Mouse (Mus musculus): ENCODE results near the gene Spock2. TPM values are rescaled to one million over a fixed set of nuclear protein-coding genes. Genes with fewer than 3 reads are reported as not detected.
"Not testable (repeated sequence)": the region's sequence is repeated elsewhere in the genome, so short reads cannot be mapped to it uniquely, and the experiment has no call there.

The Spock2 gene
- total RNA-seq, 1 experiment: 4.1 TPM

DNA sequence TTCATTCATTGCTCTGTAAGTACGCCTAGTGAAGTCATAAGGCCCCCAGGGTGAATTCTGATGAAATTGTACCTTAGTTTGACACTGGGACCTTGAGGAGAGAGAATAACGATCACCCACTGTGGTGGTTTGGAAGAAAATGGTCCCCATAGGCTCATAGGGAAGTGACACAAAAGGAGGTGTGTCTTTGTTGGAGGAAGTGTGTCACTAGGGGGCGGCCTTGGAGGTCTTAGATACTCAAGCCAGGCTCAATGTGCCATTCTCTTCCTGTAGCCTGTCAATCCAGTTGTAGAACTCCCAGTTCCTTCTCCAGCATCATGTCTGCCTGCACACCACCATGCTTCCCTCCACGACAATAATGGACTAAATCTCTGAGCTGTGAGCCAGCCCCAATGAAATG is 34.7 kb downstream of the Spock2 start:
- no peak overlapping the region for H3K9ac ChIP-seq (ENCODE audit: insufficient read depth, low read depth, low read length, poor library complexity, severe bottlenecking)
- no peaks in the 10 kb centered on the region for H3K36me3 ChIP-seq (ENCODE audit: control insufficient read depth, insufficient read depth, low read length, poor library complexity, severe bottlenecking)
- in situ Hi-C loops (cut with MboI; ENCODE audit: low sequenced_read_pairs in 2 of 2, unreplicated experiment in 2 of 2): no loop called here
- no peaks in the 10 kb centered on the region for H3K9me3 ChIP-seq (ENCODE audit: control insufficient read depth, insufficient read depth, low read depth, low read length)
- TF ChIP-seq MAFK (IDR thresholded peaks at IDR 0.05; ENCODE audit: insufficient read depth, low read depth, low read length) (no peak), CHD2 (IDR thresholded peaks at IDR 0.05; ENCODE audit: low read depth, low read length) (no peak), ZC3H11A (IDR thresholded peaks at IDR 0.05; ENCODE audit: borderline replicate concordance, low read depth, low read length) (no peak), HCFC1 (IDR thresholded peaks at IDR 0.05; ENCODE audit: borderline replicate concordance, insufficient read depth, low read length) (no peak), ZNF384 (IDR thresholded peaks at IDR 0.05; ENCODE audit: low read depth, low read length) (no peak)
- H3K27ac ChIP-seq (ENCODE audit: insufficient read depth, low read depth, low read length, poor library complexity, severe bottlenecking): no peak overlapping the region
- no peak overlapping the region for H3K4me3 ChIP-seq (ENCODE audit: insufficient read depth in 1 of 2, low read depth in 1 of 2, low read length in 2 of 2, poor library complexity in 1 of 2, severe bottlenecking in 1 of 2)
- no peak for DNase-seq (ENCODE audit: low read depth, low spot score)
- H3K4me1 ChIP-seq (ENCODE audit: control insufficient read depth in 2 of 2, insufficient read depth in 2 of 2, low read length in 2 of 2, poor library complexity in 1 of 2): peaks cover 2 to 25% of the 10 kb centered on the region in 2 experiments; a peak in 2 of 4 replicates

DNA sequence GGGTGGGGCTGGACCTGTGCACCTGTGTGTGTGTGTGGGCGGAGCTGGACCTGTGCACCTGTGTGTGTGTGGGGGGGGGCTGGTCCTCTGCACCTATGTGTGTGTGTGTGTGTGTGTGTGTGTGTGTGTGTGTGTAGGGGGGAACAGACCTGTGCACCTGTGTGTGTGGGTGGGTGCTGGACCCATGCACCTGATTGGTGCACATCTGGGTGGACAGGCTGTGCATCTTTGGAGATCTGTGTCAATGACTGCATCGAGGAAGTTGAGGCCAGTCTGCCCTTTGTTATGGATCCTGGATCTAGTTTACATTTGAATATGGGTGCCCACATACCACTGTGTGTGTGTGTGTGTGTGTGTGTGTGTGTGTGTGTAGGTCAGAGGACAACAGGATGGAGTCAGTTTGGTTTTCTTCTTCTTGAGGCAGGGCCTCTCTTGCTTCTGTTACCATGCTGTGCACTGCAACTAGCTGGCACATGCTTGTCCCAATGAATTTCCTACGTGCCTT is 35.7 kb downstream of the Spock2 start:
- in situ Hi-C loops (cut with MboI; ENCODE audit: low sequenced_read_pairs in 2 of 2, unreplicated experiment in 2 of 2): no loop called here
- TF ChIP-seq CHD2 (IDR thresholded peaks at IDR 0.05; ENCODE audit: low read depth, low read length) (no peak), MAFK (IDR thresholded peaks at IDR 0.05; ENCODE audit: insufficient read depth, low read depth, low read length) (no peak), HCFC1 (IDR thresholded peaks at IDR 0.05; ENCODE audit: borderline replicate concordance, insufficient read depth, low read length) (no peak), ZNF384 (IDR thresholded peaks at IDR 0.05; ENCODE audit: low read depth, low read length) (no peak), ZC3H11A (IDR thresholded peaks at IDR 0.05; ENCODE audit: borderline replicate concordance, low read depth, low read length) (no peak)
- Histone ChIP-seq H3K36me3 (ENCODE audit: control insufficient read depth, insufficient read depth, low read length, poor library complexity, severe bottlenecking) (no peaks in the 10 kb centered on the region), H3K4me1 (ENCODE audit: control insufficient read depth in 2 of 2, insufficient read depth in 2 of 2, low read length in 2 of 2, poor library complexity in 1 of 2) (peaks cover 0 to 21% of the 10 kb centered on the region in 2 experiments; a peak in 2 of 4 replicates), H3K27ac (ENCODE audit: insufficient read depth, low read depth, low read length, poor library complexity, severe bottlenecking) (peak overlapping the region; percentile 26; the same call in 1 of the 2 replicates), H3K9me3 (ENCODE audit: control insufficient read depth, insufficient read depth, low read depth, low read length) (no peaks in the 10 kb centered on the region), H3K4me3 (ENCODE audit: insufficient read depth in 1 of 2, low read depth in 1 of 2, low read length in 2 of 2, poor library complexity in 1 of 2, severe bottlenecking in 1 of 2) (no peak overlapping the region), H3K9ac (ENCODE audit: insufficient read depth, low read depth, low read length, poor library complexity, severe bottlenecking) (no peak overlapping the region)
- no peak for DNase-seq (ENCODE audit: low read depth, low spot score)

DNA sequence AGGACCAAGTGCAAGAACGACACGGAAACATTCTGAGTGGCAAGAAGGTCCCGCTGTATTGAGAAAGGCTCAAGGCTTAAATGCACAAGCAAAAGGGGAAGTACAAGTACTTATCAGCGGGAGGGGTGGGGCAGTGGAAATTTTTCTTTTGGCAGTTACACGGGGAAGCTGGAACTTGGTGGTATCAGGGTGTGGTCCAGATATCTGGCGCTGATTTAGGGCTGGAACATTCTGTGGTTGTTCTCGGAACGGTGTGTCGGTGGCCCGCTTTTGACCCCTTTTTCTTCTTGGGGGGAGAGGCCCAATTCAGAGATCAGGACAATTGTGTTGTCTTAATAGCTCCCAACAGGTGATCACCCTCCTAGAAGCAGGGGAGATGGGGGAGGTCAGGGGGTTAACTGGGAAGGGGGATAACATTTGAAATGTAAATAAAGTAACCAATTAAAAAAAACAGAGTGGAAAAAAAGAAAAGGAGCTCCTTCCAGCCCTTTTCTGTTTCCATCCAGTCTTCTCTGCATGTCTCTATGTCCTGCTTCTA is 41.6 kb downstream of the Spock2 start:
- H3K9ac ChIP-seq (ENCODE audit: insufficient read depth, low read depth, low read length, poor library complexity, severe bottlenecking); H3K9me3 ChIP-seq (ENCODE audit: control insufficient read depth, insufficient read depth, low read depth, low read length); DNase-seq (ENCODE audit: low read depth, low spot score); H3K4me3 ChIP-seq (ENCODE audit: insufficient read depth in 1 of 2, low read depth in 1 of 2, low read length in 2 of 2, poor library complexity in 1 of 2, severe bottlenecking in 1 of 2); H3K36me3 ChIP-seq (ENCODE audit: control insufficient read depth, insufficient read depth, low read length, poor library complexity, severe bottlenecking); in situ Hi-C loops (cut with MboI; ENCODE audit: low sequenced_read_pairs in 2 of 2, unreplicated experiment in 2 of 2): not testable (repeated sequence)
- Histone ChIP-seq H3K27ac (ENCODE audit: insufficient read depth, low read depth, low read length, poor library complexity, severe bottlenecking) (peak overlapping the region; percentile 36; the same call in 1 of the 2 replicates), H3K4me1 (ENCODE audit: control insufficient read depth in 2 of 2, insufficient read depth in 2 of 2, low read length in 2 of 2, poor library complexity in 1 of 2) (peaks cover 0 to 11% of the 10 kb centered on the region in 2 experiments; a peak in 1 of 4 replicates)

DNA sequence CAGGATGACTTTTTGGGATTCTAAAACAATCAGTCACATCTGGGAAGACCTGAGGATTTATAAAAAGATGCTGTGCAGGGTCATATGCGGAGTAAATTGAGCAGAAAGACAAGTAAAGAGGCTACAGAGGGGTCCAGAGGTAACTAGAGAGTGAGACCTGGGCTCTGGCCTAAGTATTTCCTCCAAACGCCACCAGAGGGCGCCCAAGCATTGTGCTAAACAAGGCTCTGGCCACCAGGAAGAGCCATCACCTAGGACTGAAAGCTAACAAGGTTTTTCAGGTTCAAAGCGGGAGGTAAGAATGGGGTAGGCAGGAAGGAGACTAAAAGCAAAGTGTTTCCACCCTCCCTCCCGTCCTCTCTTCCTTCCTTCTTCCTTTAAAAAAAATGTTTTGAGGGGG is 42.1 kb downstream of the Spock2 start:
- in situ Hi-C loops (cut with MboI; ENCODE audit: low sequenced_read_pairs in 2 of 2, unreplicated experiment in 2 of 2): no loop called here
- TF ChIP-seq ZC3H11A (IDR thresholded peaks at IDR 0.05; ENCODE audit: borderline replicate concordance, low read depth, low read length): peak; percentile 91
- TF ChIP-seq CHD2 (IDR thresholded peaks at IDR 0.05; ENCODE audit: low read depth, low read length): no peak
- no peaks in the 10 kb centered on the region for H3K36me3 ChIP-seq (ENCODE audit: control insufficient read depth, insufficient read depth, low read length, poor library complexity, severe bottlenecking)
- H3K4me3 ChIP-seq (ENCODE audit: insufficient read depth in 1 of 2, low read depth in 1 of 2, low read length in 2 of 2, poor library complexity in 1 of 2, severe bottlenecking in 1 of 2): no peak overlapping the region
- H3K27ac ChIP-seq (ENCODE audit: insufficient read depth, low read depth, low read length, poor library complexity, severe bottlenecking): peak overlapping the region; percentile 36; the same call in 1 of the 2 replicates
- no peaks in the 10 kb centered on the region for H3K9me3 ChIP-seq (ENCODE audit: control insufficient read depth, insufficient read depth, low read depth, low read length)
- peaks cover 0 to 11% of the 10 kb centered on the region in 2 experiments; a peak in 1 of 4 replicates for H3K4me1 ChIP-seq (ENCODE audit: control insufficient read depth in 2 of 2, insufficient read depth in 2 of 2, low read length in 2 of 2, poor library complexity in 1 of 2)
- H3K9ac ChIP-seq (ENCODE audit: insufficient read depth, low read depth, low read length, poor library complexity, severe bottlenecking): no peak overlapping the region
- peak; percentile 90 for DNase-seq (ENCODE audit: low read depth, low spot score)

DNA sequence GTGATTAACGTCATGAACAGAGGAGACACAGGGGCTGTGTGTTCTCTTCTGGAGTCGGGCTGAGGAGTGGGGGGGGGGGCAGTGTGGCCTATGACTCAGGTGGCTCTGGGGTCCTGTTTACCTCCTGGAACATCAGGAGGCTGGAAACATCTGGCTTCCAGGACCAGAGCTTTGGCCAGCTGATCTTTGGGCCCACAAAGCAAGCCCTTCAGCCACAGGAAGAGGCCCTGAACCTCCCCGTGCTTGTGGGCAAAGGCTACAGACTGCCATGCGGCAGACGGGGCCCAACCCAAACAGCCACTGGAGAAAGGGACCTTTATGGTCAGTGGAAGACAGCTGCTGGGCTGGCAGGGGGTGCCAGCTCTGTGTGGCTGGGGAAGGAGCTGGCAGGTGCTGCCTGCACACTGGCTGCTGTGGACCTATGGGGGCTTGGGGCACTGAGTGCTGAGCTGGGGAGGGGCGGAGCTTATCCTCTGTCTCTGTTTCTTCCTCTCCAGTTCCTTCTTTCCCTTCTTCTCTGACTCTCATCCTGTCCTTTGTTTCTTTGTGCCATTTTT is 45.2 kb downstream of the Spock2 start:
- H3K4me3 ChIP-seq (ENCODE audit: insufficient read depth in 1 of 2, low read depth in 1 of 2, low read length in 2 of 2, poor library complexity in 1 of 2, severe bottlenecking in 1 of 2): no peak overlapping the region
- H3K27ac ChIP-seq (ENCODE audit: insufficient read depth, low read depth, low read length, poor library complexity, severe bottlenecking): no peak overlapping the region
- in situ Hi-C loops (cut with MboI; ENCODE audit: low sequenced_read_pairs in 2 of 2, unreplicated experiment in 2 of 2): loop anchor here in 1 of 2 experiments (10.0 kb wide), 1 partner anchor 74 kb away; no protein-coding TSS in a partner anchor
- DNase-seq (ENCODE audit: low read depth, low spot score): no peak
- peak overlapping the region; percentile 14; the same call in 1 of the 2 replicates for H3K9ac ChIP-seq (ENCODE audit: insufficient read depth, low read depth, low read length, poor library complexity, severe bottlenecking)
- H3K9me3 ChIP-seq (ENCODE audit: control insufficient read depth, insufficient read depth, low read depth, low read length): no peaks in the 10 kb centered on the region
- H3K4me1 ChIP-seq (ENCODE audit: control insufficient read depth in 2 of 2, insufficient read depth in 2 of 2, low read length in 2 of 2, poor library complexity in 1 of 2): peaks cover 0 to 4% of the 10 kb centered on the region in 2 experiments; a peak in 1 of 4 replicates
- TF ChIP-seq CHD2 (IDR thresholded peaks at IDR 0.05; ENCODE audit: low read depth, low read length) (no peak), ZNF384 (IDR thresholded peaks at IDR 0.05; ENCODE audit: low read depth, low read length) (no peak), MAFK (IDR thresholded peaks at IDR 0.05; ENCODE audit: insufficient read depth, low read depth, low read length) (no peak), HCFC1 (IDR thresholded peaks at IDR 0.05; ENCODE audit: borderline replicate concordance, insufficient read depth, low read length) (no peak), ZC3H11A (IDR thresholded peaks at IDR 0.05; ENCODE audit: borderline replicate concordance, low read depth, low read length) (no peak)
- no peaks in the 10 kb centered on the region for H3K36me3 ChIP-seq (ENCODE audit: control insufficient read depth, insufficient read depth, low read length, poor library complexity, severe bottlenecking)

Measured in ES-E14 (cell line).